Mouse (Mus musculus) lung, postnatal 4 days (tissue): ENCODE results near the gene Nol9.

ENCODE experiments used
- DNase-seq, 2 experiments: peaks; one replicate each; pipeline ENCODE4 v3.0.0; 2021

Nol9 gene

DNA sequence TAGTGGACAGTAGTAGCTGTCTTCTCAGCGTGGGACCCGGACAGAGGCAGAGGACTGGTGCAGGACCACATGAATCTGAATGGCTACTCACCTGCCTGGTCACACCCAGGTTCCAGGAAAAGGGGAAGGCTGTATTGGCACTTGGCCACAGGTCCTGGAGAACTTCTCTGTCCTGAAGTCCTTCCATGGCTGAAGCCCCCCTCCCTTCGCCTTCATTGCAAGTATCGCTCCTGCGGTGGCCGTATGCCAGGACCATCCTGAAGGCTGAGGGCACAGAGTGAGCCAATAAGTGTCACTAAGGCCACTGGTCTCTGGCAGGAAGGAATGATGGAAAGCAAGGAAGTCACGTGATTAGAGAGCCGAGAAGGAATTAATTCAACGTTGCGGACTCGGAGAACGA lies 55.1 kb downstream of the Nol9 start:
- DNase-seq = no peak

- peak; percentile 86 to 88 for DNase-seq
Observed at GRCm38 (mm10) chr4:152095937-152096910, 57.1 kb downstream of the Nol9 start.

DNA sequence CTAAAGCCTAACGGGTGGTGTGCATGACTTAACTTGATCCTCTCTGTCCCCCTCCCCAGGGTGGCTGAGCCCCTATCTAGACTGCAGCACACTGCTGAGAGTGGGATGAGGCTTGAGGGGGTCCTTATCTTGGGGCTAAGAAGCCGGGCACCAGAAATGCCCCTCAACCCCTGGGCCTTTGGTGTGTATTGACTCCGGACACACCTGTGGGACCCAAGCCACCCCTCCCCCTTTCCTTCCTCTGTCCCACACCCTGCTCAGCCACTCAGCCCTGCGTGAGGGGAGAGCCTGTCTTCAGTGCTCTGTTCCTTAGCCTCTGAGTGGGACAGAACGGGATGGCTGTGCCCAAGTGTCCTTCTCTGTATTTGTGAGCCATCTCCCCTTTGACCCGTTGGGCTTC lies 57.8 kb downstream of the Nol9 start:
- no peak for DNase-seq

GRCm38 (mm10) chr4:152097911-152098799 lies 59.0 kb downstream of the Nol9 start:
- DNase-seq = peak; percentile 57 to 71

DNA sequence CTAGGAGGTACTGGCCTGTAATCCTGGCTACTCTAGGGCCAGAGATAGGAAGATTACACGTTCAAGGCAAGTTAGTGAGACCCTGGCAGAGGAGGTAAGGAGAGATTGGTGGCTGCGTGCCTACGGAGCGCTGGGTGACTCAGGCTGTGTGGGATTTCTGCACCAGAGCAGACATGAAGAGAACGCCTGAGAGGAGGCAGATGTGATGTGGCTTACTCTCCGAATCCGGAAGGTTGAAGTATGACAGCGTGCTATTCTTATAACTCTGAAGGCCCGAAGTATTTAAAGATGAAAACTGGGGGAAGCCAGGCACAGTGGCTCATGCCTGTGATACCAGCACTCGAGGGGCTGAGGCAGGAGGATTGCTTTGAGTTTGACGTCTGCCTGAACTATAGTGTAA lies 61.4 kb downstream of the Nol9 start:
- DNase-seq = no peak

DNA sequence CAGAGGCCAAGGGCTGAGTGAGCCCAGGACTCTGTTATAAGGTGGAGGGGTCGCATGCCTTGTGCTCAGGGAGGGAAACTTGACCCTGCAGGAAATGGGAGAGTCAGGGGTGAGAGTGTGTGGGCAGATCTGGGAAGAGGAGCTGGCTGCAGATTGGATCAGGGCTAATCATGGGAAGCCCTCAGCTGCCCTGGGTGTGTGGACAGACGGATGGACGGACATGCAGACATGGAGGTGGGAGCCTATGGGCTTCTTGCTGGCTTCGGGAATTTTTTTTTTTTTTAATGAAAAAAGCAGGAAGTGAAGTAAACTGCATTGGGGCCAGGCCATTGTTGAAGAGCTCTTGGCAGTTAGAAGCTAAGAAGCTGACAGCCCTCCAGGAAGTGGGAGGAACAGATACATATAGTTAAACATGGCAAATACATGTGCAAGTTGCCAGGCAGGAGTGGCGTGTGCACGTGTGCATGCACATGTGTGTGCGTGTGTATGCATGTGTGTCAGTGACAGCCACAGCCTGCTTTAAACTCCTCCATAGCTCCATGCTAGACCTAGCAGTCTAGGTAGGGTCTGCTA lies 62.0 kb downstream of the Nol9 start:
- DNase-seq = peak in 1 of 2 experiments; percentile 24

DNA sequence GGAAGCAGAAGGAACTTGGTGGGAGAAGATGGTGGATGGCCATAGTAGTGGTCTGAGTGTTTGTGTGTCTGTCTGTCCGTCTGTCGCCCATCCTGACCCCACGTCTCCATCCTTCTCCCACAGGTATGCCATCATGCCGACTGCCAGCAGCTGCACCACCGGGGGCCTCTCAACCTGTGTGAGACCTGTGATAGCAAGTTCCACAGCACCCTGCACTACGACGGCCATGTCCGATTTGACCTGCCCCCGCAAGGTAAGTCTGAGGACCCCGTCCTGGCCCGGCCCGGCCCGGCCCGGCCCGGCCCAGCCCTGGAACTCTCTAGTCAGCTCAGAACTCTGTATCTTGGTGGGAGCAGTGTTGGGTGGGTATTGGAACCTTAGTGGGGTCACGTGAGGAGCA lies 62.8 kb downstream of the Nol9 start:
- DNase-seq = no peak

DNA sequence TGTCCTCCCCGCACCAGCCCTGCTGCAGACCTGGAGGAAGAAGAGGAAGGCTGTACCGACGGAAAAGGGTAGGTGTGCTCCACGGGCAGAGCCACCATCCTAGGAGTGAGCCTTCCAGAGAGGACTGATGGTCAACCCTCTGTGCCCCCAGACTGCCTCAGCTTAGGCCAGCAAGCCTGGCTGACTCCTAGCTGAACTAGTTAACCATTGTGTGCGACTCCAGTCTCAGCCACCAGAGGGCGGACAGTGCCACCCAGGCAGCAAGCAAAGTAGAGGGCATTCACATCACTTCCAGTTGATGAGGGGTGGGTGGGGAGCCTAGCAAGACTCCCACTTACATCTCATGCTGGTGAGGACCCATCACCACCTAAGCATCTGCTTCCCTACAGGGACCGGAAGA lies 63.9 kb downstream of the Nol9 start:
- peak; percentile 72 to 86 for DNase-seq

DNA sequence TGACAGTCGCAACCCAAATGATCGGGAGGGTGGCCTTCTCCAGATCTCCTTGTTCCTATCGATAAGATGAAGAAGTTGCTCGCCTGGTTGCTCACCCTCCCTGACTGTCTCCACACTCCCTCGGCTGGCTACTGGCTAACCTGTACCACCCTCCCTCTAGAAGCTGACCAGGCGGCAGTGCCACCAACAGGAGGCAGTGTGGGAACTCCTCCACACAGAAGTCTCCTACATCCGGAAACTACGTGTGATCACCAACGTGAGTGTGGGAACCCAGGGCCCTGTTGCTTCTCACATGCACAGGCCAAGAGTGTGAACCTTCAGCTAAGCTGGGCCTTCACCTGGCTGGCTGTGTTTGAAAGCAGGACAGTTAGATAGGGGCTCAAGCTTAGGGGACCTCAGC lies 67.6 kb downstream of the Nol9 start:
- no peak for DNase-seq

DNA sequence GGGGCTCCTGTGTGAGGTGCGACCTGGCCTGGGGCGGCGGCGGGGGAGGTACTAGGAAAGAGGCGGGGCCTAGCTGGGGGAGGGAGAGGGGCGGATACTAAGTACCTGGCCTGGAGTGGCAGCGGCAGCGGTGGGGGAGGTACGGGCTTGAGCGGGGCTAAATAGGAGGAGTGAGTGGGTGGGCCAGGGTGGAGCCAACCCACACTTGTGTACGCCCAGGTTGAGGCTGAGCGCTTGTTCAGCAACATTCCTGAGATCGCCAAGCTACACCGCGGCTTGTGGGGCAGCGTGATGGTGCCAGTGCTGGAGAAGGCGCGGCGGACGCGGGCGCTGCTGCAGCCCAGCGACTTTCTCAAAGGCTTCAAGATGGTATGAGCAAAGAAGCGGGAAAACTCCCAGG lies 68.4 kb downstream of the Nol9 start:
- DNase-seq = peak; percentile 82 to 91

DNA sequence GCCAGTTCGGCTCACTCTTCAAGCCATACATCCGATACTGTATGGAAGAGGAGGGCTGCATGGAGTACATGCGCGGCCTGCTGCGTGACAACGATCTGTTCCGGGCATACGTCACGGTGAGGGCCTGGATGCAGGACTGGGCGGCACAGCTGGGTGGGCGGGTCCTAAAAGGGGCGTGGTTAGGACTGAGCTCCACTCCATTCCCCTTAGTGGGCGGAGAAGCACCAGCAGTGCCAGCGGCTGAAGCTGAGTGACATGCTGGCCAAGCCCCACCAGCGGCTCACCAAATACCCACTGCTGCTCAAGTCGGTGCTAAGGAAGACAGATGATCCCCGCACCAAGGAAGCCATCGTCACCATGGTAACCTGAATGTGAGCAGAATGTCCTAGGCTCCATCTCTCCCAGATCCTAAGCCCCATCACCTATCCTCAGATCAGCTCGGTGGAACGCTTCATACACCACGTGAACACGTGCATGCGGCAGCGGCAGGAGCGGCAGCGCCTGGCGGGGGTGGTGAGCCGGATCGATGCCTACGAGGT lies 68.9 kb downstream of the Nol9 start:
- peak; percentile 87 to 89 for DNase-seq

DNA sequence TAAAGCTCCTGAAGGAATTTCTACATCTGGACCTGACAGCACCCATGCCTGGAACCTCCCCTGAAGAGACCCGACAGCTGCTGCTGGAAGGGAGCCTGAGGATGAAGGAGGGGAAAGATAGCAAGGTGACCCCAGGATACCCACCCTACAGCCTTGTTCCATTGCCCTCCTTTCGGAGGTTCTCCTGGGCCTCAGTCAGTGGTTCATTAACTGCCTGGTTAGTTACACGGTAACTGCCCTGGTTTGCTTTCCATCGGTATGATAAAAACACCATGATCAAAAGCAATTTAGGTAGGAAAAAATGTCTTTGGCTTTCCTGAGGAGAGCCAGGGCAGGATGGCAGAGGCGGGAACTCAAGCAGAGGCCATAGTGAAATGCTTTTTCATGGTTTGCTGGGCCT lies 69.6 kb downstream of the Nol9 start:
- DNase-seq = no peak

DNA sequence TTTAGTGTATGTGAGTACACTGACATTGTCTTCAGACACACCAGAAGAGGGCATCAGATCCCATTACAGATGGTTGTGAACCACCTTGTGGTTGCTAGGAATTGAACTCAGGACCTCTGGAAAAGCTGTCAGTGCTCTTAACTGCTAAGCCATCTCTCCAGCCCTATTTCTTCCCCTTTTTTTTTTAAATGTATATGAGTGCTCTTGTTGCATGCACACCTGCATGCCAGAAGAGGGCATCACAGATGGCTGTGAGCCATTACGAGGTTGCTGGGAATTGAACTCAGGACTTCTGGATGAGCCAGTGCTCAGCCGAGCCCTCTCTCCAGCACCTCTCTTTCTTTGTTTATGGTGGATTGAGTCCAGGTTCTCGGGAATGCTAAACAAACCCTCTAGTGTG lies 70.4 kb downstream of the Nol9 start:
- no peak for DNase-seq

DNA sequence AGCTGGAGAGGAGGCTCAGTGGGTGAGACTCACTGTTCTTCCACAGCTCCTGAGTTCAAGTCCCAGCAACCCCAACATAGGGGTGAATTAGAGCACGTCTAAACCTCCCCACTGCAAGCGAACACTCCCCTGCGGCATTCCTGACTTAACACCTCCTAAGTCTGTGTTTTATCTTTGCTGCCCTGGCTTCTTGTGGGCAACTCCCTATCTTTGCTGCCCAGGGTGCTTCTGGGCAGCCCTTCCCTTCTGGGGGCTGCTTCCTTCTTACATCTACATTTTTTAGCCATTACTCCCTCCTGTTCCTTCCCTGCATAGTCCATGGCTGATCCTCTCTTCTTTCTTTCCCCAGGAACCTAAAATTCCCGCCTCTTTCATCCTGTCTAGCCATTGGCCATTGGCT lies 71.6 kb downstream of the Nol9 start:
- no peak for DNase-seq
